Mouse (Mus musculus) stomach, embryonic 14.5 days (tissue): ENCODE results near the gene Olfr1410. TPM values are rescaled to one million over a fixed set of nuclear protein-coding genes. Genes with fewer than 3 reads are reported as not detected.

Experiments
- ATAC-seq: fragments of 200-750 bp; cut with Nextera tagmentation; 2 replicates; pipeline ENCODE4 v1.8.0; 2017; ENCODE audit warnings: low read depth, moderate TSS enrichment; ENCODE audit not compliant: insufficient number of reproducible peaks, insufficient read depth, low FRiP score
- H3K27ac ChIP-seq: fragments of 300-500 bp; sonication (generic); 2 replicates; pipeline ENCODE4 v1.5.1; 2014; ENCODE audit warnings: mild to moderate bottlenecking, low read length, moderate library complexity, mixed read lengths
- H3K27me3 ChIP-seq: fragments of 300-500 bp; sonication (generic); 2 replicates; pipeline ENCODE4 v1.6.1; 2014; ENCODE audit warnings: low read length, control low read depth, mixed read lengths; ENCODE audit not compliant: control insufficient read depth, insufficient read depth
- H3K36me3 ChIP-seq: fragments of 300-500 bp; sonication (generic); 2 replicates; pipeline ENCODE4 v1.6.1; 2014; ENCODE audit warnings: mild to moderate bottlenecking, control low read depth, low read length, moderate library complexity, mixed read lengths; ENCODE audit not compliant: control insufficient read depth, insufficient read depth
- H3K4me1 ChIP-seq: fragments of 300-500 bp; sonication (generic); 2 replicates; pipeline ENCODE4 v1.6.1; 2014; ENCODE audit warnings: low read length, control low read depth, mixed read lengths; ENCODE audit not compliant: control insufficient read depth, insufficient read depth
- H3K4me2 ChIP-seq: fragments of 300-500 bp; sonication (generic); replicated peaks from 2 replicates; pipeline ENCODE4 v1.6.1; 2014; ENCODE audit warnings: low read depth, low read length, control low read depth
- H3K4me3 ChIP-seq: fragments of 300-500 bp; sonication (generic); 2 replicates; pipeline ENCODE4 v1.5.1; 2014; ENCODE audit warnings: low read depth, low read length, control low read depth
- H3K9ac ChIP-seq: fragments of 300-500 bp; sonication (generic); replicated peaks from 2 replicates; pipeline ENCODE4 v1.6.1; 2014; ENCODE audit warnings: low read depth, mild to moderate bottlenecking, control low read depth, low read length, moderate library complexity, mixed read lengths
- H3K9me3 ChIP-seq: fragments of 300-500 bp; sonication (generic); 2 replicates; pipeline ENCODE4 v1.6.1; 2016; ENCODE audit warnings: low read depth, low read length, control low read depth; ENCODE audit not compliant: control insufficient read depth
- WGBS: fragments of 180-500 bp; shearing (Covaris S2); extraction: QIAGEN DNeasy Blood & Tissue Kit; methylation state at CpG from one replicate; pipeline ENCODE4 v1.1.7; 2014; 5-methylcytosine and 5-hydroxymethylcytosine counted together
- polyA plus RNA-seq: library from polyadenylated mRNA; unstranded; fragments of >200 nt; fragmentation: Nextera tagmentation; extraction: Ambion mirVana; gene quantifications from 2 replicates; pipeline ENCODE4 v1.2.1, GENCODE M21; 2014

The Olfr1410 gene
- polyA plus RNA-seq = not detected in 2 replicates

DNA sequence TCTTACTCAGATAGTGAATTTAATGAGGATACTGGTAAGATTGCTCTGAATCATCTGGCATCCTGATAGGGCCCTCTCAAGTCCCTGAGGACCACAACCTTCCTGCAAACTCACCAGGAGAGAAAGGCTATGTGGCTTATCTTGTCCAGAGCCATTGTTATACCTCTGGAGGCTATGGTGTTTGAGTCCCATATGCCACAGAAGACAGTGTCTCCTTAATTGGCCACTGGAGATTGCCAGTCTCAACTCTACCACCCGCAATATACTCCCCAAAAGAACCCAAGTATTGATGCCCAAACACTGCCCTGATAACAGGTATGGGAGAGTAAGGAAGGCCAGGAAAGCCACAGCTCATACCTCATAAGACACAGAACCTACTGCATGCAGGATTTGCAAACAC, at the start of gene Olfr1410:
Gene Olfr1410 (plus strand): TSS at position 301 of the 400 bp plus-strand sequence.
- H3K27me3 ChIP-seq = no peaks in the 10 kb centered on the region
- 85% methylated on average over 1 of the region's 1 CpGs for whole genome bisulfite sequencing
- no peaks in the 10 kb centered on the region for H3K9me3 ChIP-seq
- no peaks in the 10 kb centered on the region for H3K4me1 ChIP-seq
- no peaks in the 10 kb centered on the region for H3K36me3 ChIP-seq
- H3K27ac ChIP-seq = no peak within 1 kb of the TSS
- no peak for ATAC-seq
- H3K4me3 ChIP-seq = no peak within 1 kb of the TSS
- no peak within 1 kb of the TSS for H3K9ac ChIP-seq
- no peak within 1 kb of the TSS for H3K4me2 ChIP-seq

- H3K4me1 ChIP-seq = no peaks in the 10 kb centered on the region
- ATAC-seq = no peak
- no peak within 1 kb of the TSS for H3K9ac ChIP-seq
- H3K4me3 ChIP-seq = no peak within 1 kb of the TSS
- H3K4me2 ChIP-seq = no peak within 1 kb of the TSS
- H3K36me3 ChIP-seq = no peaks in the 10 kb centered on the region
- H3K27me3 ChIP-seq = no peaks in the 10 kb centered on the region
- no peaks in the 10 kb centered on the region for H3K9me3 ChIP-seq
- 83% methylated on average over 3 of the region's 3 CpGs for WGBS
- H3K27ac ChIP-seq = no peak within 1 kb of the TSS
Observed at GRCm38 (mm10) chr1:92571022-92571421, 34.6 kb upstream of the Olfr1410 start, which contains the start of gene Olfr1413. TSS of gene Olfr1413 (plus strand) at chr1:92571322.

DNA sequence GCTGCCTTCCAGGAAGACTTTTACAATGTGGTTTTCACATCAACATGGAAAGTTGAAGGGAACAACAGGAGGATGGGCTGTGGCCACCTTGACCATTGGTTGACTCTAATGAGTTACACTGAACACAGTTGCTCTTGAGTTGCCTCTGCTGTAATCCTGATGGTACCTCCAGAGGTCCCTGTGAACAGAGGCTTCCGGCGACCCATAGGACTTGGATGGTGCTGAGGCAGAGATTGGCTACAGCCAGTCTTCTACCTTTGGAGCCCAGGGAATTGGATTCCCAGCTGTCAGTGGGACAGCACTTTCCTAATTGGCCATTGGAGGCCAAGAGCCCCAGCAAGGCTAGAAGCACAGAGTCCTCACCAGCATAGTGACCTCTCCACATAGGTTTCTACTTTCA, 20.1 kb upstream of the Olfr1410 start, which contains the start of gene Olfr1412:
Gene Olfr1412 (plus strand): TSS at position 301 of the 400 bp plus-strand sequence.
- Histone ChIP-seq H3K4me2 (no peak within 1 kb of the TSS), H3K4me3 (no peak within 1 kb of the TSS), H3K9me3 (no peaks in the 10 kb centered on the region), H3K27ac (no peak within 1 kb of the TSS), H3K9ac (no peak within 1 kb of the TSS), H3K4me1 (no peaks in the 10 kb centered on the region), H3K36me3 (no peaks in the 10 kb centered on the region), H3K27me3 (no peaks in the 10 kb centered on the region)
- ATAC-seq = no peak
- WGBS = 79% methylated on average over 2 of the region's 2 CpGs

DNA sequence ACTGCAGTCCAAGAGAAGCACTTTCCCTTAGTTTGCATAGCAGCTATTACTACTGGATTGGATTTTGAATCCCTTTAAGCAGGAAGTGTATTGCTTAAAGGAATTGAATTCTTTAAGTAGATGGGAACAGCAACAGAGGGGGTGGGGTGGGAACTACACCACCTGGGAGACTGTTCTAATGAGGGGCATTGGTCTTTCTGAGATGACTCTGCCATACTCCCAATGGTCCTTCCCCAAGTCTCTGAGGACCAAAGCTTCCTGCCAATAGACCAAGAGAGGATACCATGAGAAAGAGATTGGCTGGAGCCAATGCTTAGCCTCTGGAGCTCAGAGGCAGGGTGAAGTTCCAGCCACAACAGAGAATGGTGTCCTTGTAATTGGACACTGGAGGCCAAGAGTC, 11.5 kb upstream of the Olfr1410 start, which contains the start of gene Olfr1411:
Gene Olfr1411 (plus strand): TSS at position 301 of the 400 bp plus-strand sequence.
- H3K27ac ChIP-seq = no peak within 1 kb of the TSS
- ATAC-seq = no peak
- no peak within 1 kb of the TSS for H3K9ac ChIP-seq
- H3K4me1 ChIP-seq = no peaks in the 10 kb centered on the region
- H3K27me3 ChIP-seq = no peaks in the 10 kb centered on the region
- H3K4me2 ChIP-seq = no peak within 1 kb of the TSS
- H3K9me3 ChIP-seq = no peaks in the 10 kb centered on the region
- no peaks in the 10 kb centered on the region for H3K36me3 ChIP-seq
- no peak within 1 kb of the TSS for H3K4me3 ChIP-seq

GRCm38 (mm10) chr1:92596019-92596418, 9.6 kb upstream of the Olfr1410 start:
- Histone ChIP-seq H3K4me3 (no peak overlapping the region), H3K9ac (no peak overlapping the region), H3K9me3 (no peaks in the 10 kb centered on the region), H3K4me1 (no peaks in the 10 kb centered on the region), H3K27ac (no peak overlapping the region), H3K36me3 (no peaks in the 10 kb centered on the region), H3K4me2 (no peak overlapping the region), H3K27me3 (no peaks in the 10 kb centered on the region)
- 88% methylated on average over 3 of the region's 3 CpGs for WGBS
- ATAC-seq = no peak

DNA sequence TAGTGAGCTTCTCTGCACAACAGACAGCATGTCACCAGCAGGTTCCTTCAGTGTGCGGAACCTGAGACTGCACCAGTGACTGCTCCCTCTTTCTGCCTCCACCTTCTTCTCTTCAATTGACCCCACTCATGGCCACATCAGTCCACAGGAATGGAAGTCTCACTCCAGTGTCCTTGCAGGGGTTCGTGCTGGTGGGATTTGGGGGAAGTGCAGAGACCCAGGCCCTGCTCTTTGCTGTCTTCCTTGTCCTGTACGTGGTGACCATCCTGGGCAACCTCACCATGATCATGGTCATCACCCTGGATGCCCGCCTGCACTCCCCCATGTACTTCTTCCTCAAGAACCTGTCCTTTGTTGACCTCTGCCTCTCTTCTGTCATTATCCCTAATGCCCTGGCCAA, 2.1 kb downstream of the Olfr1410 start:
- WGBS = 75% methylated on average over 4 of the region's 4 CpGs
- H3K4me2 ChIP-seq = no peak overlapping the region
- H3K9me3 ChIP-seq = no peaks in the 10 kb centered on the region
- H3K4me3 ChIP-seq = no peak overlapping the region
- no peaks in the 10 kb centered on the region for H3K4me1 ChIP-seq
- H3K27ac ChIP-seq = no peak overlapping the region
- no peak overlapping the region for H3K9ac ChIP-seq
- ATAC-seq = no peak
- no peaks in the 10 kb centered on the region for H3K27me3 ChIP-seq
- H3K36me3 ChIP-seq = no peaks in the 10 kb centered on the region

GRCm38 (mm10) chr1:92611008-92611407, 5.4 kb downstream of the Olfr1410 start:
- WGBS = 3% methylated on average over 5 of the region's 5 CpGs
- Histone ChIP-seq H3K27ac (no peak overlapping the region), H3K4me3 (no peak overlapping the region), H3K4me2 (no peak overlapping the region), H3K9ac (no peak overlapping the region), H3K9me3 (no peaks in the 10 kb centered on the region), H3K36me3 (no peaks in the 10 kb centered on the region), H3K4me1 (no peaks in the 10 kb centered on the region), H3K27me3 (no peaks in the 10 kb centered on the region)
- ATAC-seq = no peak

DNA sequence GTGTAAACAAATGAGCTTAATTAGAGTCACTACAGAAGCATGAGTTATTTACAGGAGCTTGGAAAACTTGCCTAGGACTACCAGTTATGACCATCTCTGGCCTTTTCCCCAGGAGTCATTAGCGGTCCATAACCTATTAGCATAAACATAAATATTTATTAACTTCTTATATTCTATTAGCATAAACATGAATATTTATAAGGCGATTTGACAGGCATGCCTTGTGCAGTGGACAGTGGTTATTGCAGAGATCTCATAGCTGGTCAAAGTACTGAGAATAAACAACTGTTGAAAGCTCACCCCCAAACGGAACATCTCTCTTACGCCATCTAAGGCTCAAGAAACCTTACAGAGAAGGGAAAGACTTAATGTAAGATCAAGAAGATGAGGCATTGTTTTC, 7.6 kb downstream of the Olfr1410 start:
- ATAC-seq = no peak
- no peak overlapping the region for H3K27ac ChIP-seq

DNA sequence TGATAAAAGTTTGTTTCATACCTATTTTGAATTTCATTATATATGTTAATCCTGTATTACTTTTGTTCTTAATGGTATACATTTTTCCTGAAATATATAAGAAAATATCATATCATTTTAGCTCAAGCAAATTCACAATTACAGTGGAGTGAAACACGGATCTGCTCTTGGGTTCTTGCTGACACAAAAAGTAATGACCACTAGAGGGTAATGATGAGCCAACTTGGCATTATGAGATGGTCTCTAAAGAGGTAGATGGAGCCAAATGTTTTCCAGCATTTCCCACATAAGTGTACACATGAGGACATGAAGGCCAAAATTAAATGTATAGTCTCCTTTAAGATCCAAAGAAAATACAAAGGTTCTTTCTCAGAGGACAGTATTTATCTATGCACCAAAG, 8.9 kb downstream of the Olfr1410 start:
- WGBS = 6% methylated on average over 1 of the region's 1 CpGs
- no peak overlapping the region for H3K9ac ChIP-seq
- ATAC-seq = no peak

More for the DNA sequence above, 7.6 kb downstream of the Olfr1410 start:
- Histone ChIP-seq H3K4me2 (no peak overlapping the region), H3K36me3 (no peaks in the 10 kb centered on the region), H3K4me3 (no peak overlapping the region), H3K27me3 (no peaks in the 10 kb centered on the region), H3K4me1 (no peaks in the 10 kb centered on the region), H3K9me3 (no peaks in the 10 kb centered on the region), H3K9ac (no peak overlapping the region)
- WGBS = 53% methylated on average over 4 of the region's 4 CpGs

More for the DNA sequence above, 8.9 kb downstream of the Olfr1410 start:
- no peak overlapping the region for H3K27ac ChIP-seq
- no peaks in the 10 kb centered on the region for H3K9me3 ChIP-seq
- H3K4me2 ChIP-seq = no peak overlapping the region
- no peaks in the 10 kb centered on the region for H3K27me3 ChIP-seq
- no peaks in the 10 kb centered on the region for H3K4me1 ChIP-seq
- no peak overlapping the region for H3K4me3 ChIP-seq
- H3K36me3 ChIP-seq = no peaks in the 10 kb centered on the region
